Mouse (Mus musculus) left cerebral cortex, postnatal 10 days (tissue): ENCODE results near the gene Adh1. TPM values are rescaled to one million over a fixed set of nuclear protein-coding genes. Genes with fewer than 3 reads are reported as not detected.

Experiments
- DNase-seq, 2 experiments: peaks; one replicate each; pipeline ENCODE4 v3.0.0; 2021 to 2022; ENCODE audit warnings: low spot score in 2 of 2, mixed read lengths in 1 of 2; ENCODE audit errors: extremely low spot score in 1 of 2
- intact Hi-C: fragments of 180-260 bp; cut with DNase I; formaldehyde crosslinking; loops from one replicate; pipeline ENCODE4 v1.15.1; 2025
- total RNA-seq, 2 experiments: library from RNA; stranded (reverse); gene quantifications; 2 replicates each; pipeline ENCODE4 v1.2.3; 2021

The Adh1 gene
- total RNA-seq, 2 experiments from 2014 or later = 2.0 to 3.4 TPM

GRCm38 (mm10) chr3:138316908-138317472, 56.2 kb downstream of the Adh1 start:
- no peak for DNase-seq
- intact Hi-C loops = no loop called here

- no peak for DNase-seq
- intact Hi-C loops = no loop called here
Observed at GRCm38 (mm10) chr3:138325001-138325400, 64.2 kb downstream of the Adh1 start.

GRCm38 (mm10) chr3:138325466-138325865, 64.7 kb downstream of the Adh1 start:
- DNase-seq = no peak
- intact Hi-C loops = no loop called here

GRCm38 (mm10) chr3:138333910-138334309, 73.1 kb downstream of the Adh1 start:
- intact Hi-C loops = no loop called here
- DNase-seq = no peak

GRCm38 (mm10) chr3:138334320-138334719, 73.5 kb downstream of the Adh1 start:
- no peak for DNase-seq
- intact Hi-C loops = no loop called here

GRCm38 (mm10) chr3:138335566-138335965, 74.8 kb downstream of the Adh1 start:
- intact Hi-C loops = no loop called here
- no peak for DNase-seq

- intact Hi-C loops = no loop called here
- DNase-seq = no peak
Observed at GRCm38 (mm10) chr3:138336104-138336754, 75.4 kb downstream of the Adh1 start.

Other genes starting within 250 kb of the Adh1 start
- gene 1110002E22Rik, start 195.9 kb upstream of the Adh1 start, total RNA-seq = 1 to 10 TPM; 1.7 to 3.9 TPM
- not detected for gene Gm5105, start 193.6 kb upstream of the Adh1 start, total RNA-seq
- 1 to 10 TPM; 4.1 to 7.7 TPM for gene Trmt10a, start 117.5 kb upstream of the Adh1 start, total RNA-seq
- 1 to 10 TPM; 4.4 to 4.9 TPM for gene Mttp, start 116.0 kb upstream of the Adh1 start, total RNA-seq
- not detected for gene 4930579F01Rik, start 67.2 kb upstream of the Adh1 start, total RNA-seq
- gene Adh7, start 43.2 kb upstream of the Adh1 start, total RNA-seq = under 1 TPM; 0.10 to 0.49 TPM
- gene Adh6a, start 52.3 kb downstream of the Adh1 start, total RNA-seq = not detected
- gene Adh6b, start 80.8 kb downstream of the Adh1 start, total RNA-seq = not detected
- not detected for gene Adh4, start 154.5 kb downstream of the Adh1 start, total RNA-seq
- gene Adh5, start 182.1 kb downstream of the Adh1 start, total RNA-seq = 10 to 100 TPM; 82.8 to 83.2 TPM
- gene Metap1, start 228.5 kb downstream of the Adh1 start, total RNA-seq = 10 to 100 TPM; 48.0 to 48.3 TPM